Mouse (Mus musculus): ENCODE measurements around the gene Sdhc. TPM values are rescaled to one million over a fixed set of nuclear protein-coding genes. Genes with fewer than 3 reads are reported as not detected.

Sdhc gene
- 115 and 119 TPM in 2 replicates for polyA plus RNA-seq (2012)

DNA sequence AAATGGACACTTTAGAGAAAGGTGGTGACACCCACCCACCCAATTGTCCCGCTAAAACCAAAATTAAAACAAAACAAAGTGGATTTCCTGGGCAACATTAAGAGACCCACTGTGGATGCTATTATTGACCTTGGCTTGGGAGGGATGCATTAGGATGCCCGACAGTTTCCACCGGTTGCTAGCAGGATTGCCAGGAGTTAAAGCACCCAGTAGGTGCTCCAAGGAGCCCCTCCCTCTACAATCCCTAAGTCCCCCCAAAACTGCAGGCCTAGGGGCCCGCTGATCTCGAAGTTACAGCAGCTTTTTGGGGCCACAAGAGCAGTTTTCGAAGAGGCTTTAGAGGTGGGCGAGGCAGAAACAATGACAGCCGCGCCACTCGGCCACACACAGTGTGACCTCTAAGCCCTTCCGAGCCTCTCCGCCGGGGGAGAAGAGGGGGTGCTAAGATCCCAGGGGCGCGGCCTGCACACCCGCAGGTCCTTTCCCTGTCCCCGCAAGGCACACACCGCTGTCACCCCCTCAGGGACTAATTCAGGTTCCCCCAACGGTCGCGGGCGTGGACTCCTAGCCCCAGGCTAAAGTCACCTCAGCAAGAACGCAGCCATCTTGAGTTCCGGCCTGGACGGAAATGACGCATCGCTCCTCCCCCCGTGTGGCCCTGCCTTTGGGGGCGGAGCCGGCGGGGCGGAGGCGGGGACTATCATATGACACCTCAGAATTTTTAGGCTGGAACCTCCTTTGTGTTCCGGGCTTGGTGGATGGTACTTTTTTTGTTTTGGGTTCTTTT, at the start of gene Sdhc, which contains the start of gene Mpz:
Gene Sdhc, minus strand, starts transcription at position 630 of the 787 bp plus-strand sequence.
Gene Mpz, plus strand, starts transcription at position 738 of the 787 bp plus-strand sequence.

DNA sequence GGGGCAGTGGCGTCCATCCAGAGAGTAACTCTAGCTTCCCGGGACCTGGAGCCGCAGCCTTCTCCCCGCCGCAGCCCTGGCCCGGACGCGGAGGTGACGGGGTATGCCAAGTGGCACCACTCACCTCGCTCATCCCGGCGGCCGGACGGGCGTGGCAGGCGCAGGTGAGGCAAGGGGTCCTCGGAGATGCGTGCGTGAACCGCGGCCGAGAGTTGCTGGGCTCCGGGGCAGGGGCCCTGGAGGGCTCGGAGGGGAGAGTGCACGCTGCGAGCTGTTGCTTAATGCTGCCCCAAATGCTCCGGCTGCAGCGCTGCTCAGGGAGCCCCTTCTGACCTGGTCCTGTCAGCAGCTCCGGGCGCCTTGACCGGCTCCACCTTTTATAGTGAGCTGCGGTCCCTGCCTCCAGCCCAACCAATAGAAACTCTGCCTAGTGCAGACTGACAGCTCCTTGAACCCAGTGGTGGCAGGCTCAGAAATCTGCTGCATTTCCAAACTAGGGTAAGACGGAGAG, 45.5 kb upstream of the Sdhc start, which contains the start of gene Pcp4l1:
Gene Pcp4l1, minus strand, starts transcription at position 382 of the 511 bp plus-strand sequence.

DNA sequence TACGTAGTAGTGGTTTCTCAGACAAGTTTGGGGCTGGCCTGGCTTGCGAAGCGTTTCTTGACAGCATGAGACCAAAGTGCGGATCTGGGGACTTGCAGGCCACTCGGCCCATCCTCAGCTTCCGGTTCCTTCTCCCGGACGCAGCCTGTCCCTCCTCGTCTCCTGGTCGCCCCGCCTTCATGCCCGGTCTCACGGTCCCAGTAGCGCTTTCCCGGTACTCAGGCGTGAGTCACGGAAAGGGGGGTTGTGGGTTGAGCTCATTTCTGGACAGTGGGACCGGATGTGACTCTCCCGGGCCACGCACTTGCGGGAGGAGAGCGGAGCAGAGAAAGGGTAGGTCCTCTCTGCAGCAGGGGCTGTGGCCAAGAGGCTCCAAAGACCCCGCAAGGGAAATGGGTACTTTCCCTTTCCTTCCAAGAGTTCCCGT, 36.5 kb downstream of the Sdhc start, which contains the start of gene Cfap126:
Gene Cfap126, plus strand, starts transcription at position 46 of the 427 bp plus-strand sequence.

Other genes with a start within 250 kb of the Sdhc start
- gene Fcrlb, start 237.7 kb downstream of the Sdhc start, polyA plus RNA-seq (2012), result 0.30 and 0.36 TPM in 2 replicates
- 0.15 and 1.3 TPM in 2 replicates for gene Fcrla, start 223.0 kb downstream of the Sdhc start, polyA plus RNA-seq (2012)
- 11.3 and 16.6 TPM in 2 replicates for gene Fcgr2b, start 174.1 kb downstream of the Sdhc start, polyA plus RNA-seq (2012)
- 0.17 and 0.83 TPM in 2 replicates for gene Fcgr4, start 131.7 kb downstream of the Sdhc start, polyA plus RNA-seq (2012)
- gene Fcgr3, start 85.7 kb downstream of the Sdhc start, polyA plus RNA-seq (2012), result 8.9 and 21.9 TPM in 2 replicates
- 1.6 and 2.2 TPM in 2 replicates for gene Cfap126, start 36.7 kb downstream of the Sdhc start, polyA plus RNA-seq (2012)
- gene Mpz, start 108 bp upstream of the Sdhc start, polyA plus RNA-seq (2012), result 0.57 and 1.1 TPM in 2 replicates
- 23.7 and 26.5 TPM in 2 replicates for gene Pcp4l1, start 45.7 kb upstream of the Sdhc start, polyA plus RNA-seq (2012)
- gene Nr1i3, start 63.4 kb upstream of the Sdhc start, polyA plus RNA-seq (2012), result not detected in 2 replicates
- 43.3 and 43.4 TPM in 2 replicates for gene Tomm40l, start 71.9 kb upstream of the Sdhc start, polyA plus RNA-seq (2012)
- gene Apoa2, start 74.5 kb upstream of the Sdhc start, polyA plus RNA-seq (2012), result 0.48 TPM in 1 of 2 replicates, not detected in the other
- gene Fcer1g, start 83.8 kb upstream of the Sdhc start, polyA plus RNA-seq (2012), result 50.5 and 65.4 TPM in 2 replicates
- 0.05 TPM in 1 of 2 replicates, not detected in the other for gene Adamts4, start 99.8 kb upstream of the Sdhc start, polyA plus RNA-seq (2012)
- gene Ndufs2, start 100.8 kb upstream of the Sdhc start, polyA plus RNA-seq (2012), result 141 and 145 TPM in 2 replicates
- 70.2 and 71.4 TPM in 2 replicates for gene B4galt3, start 119.7 kb upstream of the Sdhc start, polyA plus RNA-seq (2012)
- 39.0 and 42.4 TPM in 2 replicates for gene Ppox, start 130.6 kb upstream of the Sdhc start, polyA plus RNA-seq (2012)
- gene Usp21, start 137.4 kb upstream of the Sdhc start, polyA plus RNA-seq (2012), result 63.4 and 66.2 TPM in 2 replicates
- gene Ufc1, start 144.4 kb upstream of the Sdhc start, polyA plus RNA-seq (2012), result 92.0 and 102 TPM in 2 replicates
- 23.1 and 24.6 TPM in 2 replicates for gene Dedd, start 178.5 kb upstream of the Sdhc start, polyA plus RNA-seq (2012)
- 6.6 and 8.1 TPM in 2 replicates for gene Nit1, start 195.0 kb upstream of the Sdhc start, polyA plus RNA-seq (2012)
- gene Pfdn2, start 195.1 kb upstream of the Sdhc start, polyA plus RNA-seq (2012), result 13.9 and 17.7 TPM in 2 replicates
- gene Klhdc9, start 210.2 kb upstream of the Sdhc start, polyA plus RNA-seq (2012), result 1.3 TPM in 2 replicates
- 1.4 and 1.7 TPM in 2 replicates for gene Nectin4, start 219.5 kb upstream of the Sdhc start, polyA plus RNA-seq (2012)
- 46.5 and 48.6 TPM in 2 replicates for gene Arhgap30, start 238.4 kb upstream of the Sdhc start, polyA plus RNA-seq (2012)

Data from megakaryocyte-erythroid progenitor cell, adult 5 weeks (primary cell).